Mouse (Mus musculus): ENCODE data around the gene Itga11.

DNA sequence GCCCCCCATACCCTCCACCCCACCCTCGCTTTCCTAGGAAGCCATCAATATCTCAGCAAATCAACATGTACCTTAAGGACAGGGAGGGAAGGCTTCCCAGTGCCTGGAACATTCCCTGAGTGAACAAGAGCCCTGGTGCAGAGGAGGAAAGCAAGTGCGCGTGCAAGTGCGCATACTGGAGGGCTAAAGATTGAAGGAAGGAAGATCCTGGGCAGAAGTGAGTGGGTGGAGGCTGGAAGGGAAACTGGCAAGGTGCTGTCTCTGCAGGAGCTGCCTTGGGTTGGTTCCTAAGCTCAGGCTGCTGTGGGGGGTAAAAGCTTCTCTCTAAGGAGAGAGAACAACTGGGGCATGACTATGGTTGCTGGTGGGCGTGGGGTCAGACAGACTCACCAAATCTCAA lies 32.4 kb downstream of the Itga11 start:
- TF ChIP-seq CTCF (IDR thresholded peaks at IDR 0.05; ENCODE audit: low read depth) (no peak), EP300 (IDR thresholded peaks at IDR 0.05; ENCODE audit: low read depth) (no peak)

Data from liver, postnatal 0 days (tissue).